Mouse (Mus musculus) myocyte (in vitro differentiated cells): ENCODE data around the gene Muc5b. TPM values are rescaled to one million over a fixed set of nuclear protein-coding genes. Genes with fewer than 3 reads are reported as not detected.

Experiments
- H3K27me3 ChIP-seq: one replicate; pipeline ENCODE4 v1.6.1; 2011; ENCODE audit not compliant: control insufficient read depth, insufficient read depth, insufficient read length
- H3K36me3 ChIP-seq: one replicate; pipeline ENCODE4 v1.6.1; 2011; ENCODE audit not compliant: control insufficient read depth, insufficient read depth
- H3K4me2 ChIP-seq: one replicate; pipeline ENCODE4 v1.6.1; 2011; ENCODE audit warnings: low read depth, control low read depth
- H3K4me3 ChIP-seq: one replicate; pipeline ENCODE4 v1.5.1; 2011; ENCODE audit warnings: mild to moderate bottlenecking, control low read depth, moderate library complexity
- H3K79me2 ChIP-seq: one replicate; pipeline ENCODE4 v1.6.1; 2011; ENCODE audit not compliant: control insufficient read depth, insufficient read depth
- H3ac ChIP-seq: one replicate; pipeline ENCODE4 v1.6.1; 2011; ENCODE audit not compliant: control insufficient read depth, insufficient read length
- CEBPB ChIP-seq: IDR thresholded peaks from 2 replicates; pipeline ENCODE4 v1.6.1; 2011; ENCODE audit warnings: mild to moderate bottlenecking, moderate library complexity; ENCODE audit not compliant: poor library complexity, insufficient read depth, severe bottlenecking
- E2F4 ChIP-seq: IDR thresholded peaks from one replicate; pipeline ENCODE4 v1.6.1; 2011; ENCODE audit warnings: mild to moderate bottlenecking, control low read depth, moderate library complexity; ENCODE audit not compliant: insufficient read depth
- MAX ChIP-seq: IDR thresholded peaks from one replicate; pipeline ENCODE4 v1.6.1; 2011; ENCODE audit warnings: low read depth, mild to moderate bottlenecking, control low read depth
- MYOD1 ChIP-seq, 3 experiments: IDR thresholded peaks; one replicate each; pipeline ENCODE4 v1.6.1; 2011; ENCODE audit warnings: control low read depth in 2 of 3, low read depth in 2 of 3, mild to moderate bottlenecking in 2 of 3, moderate library complexity in 1 of 3; ENCODE audit not compliant: insufficient read length in 2 of 3, control insufficient read depth in 1 of 3
- MYOG ChIP-seq, 3 experiments: IDR thresholded peaks; one replicate each; pipeline ENCODE4 v1.6.1; 2011; ENCODE audit warnings: control low read depth in 2 of 3, low read depth in 2 of 3, mild to moderate bottlenecking in 2 of 3; ENCODE audit not compliant: insufficient read length in 2 of 3, control insufficient read depth in 1 of 3, insufficient read depth in 1 of 3
- POLR2A ChIP-seq: IDR thresholded peaks from one replicate; pipeline ENCODE4 v1.6.1; 2011; ENCODE audit warnings: low read depth, mild to moderate bottlenecking, control low read depth, moderate library complexity; ENCODE audit not compliant: insufficient read length
- POLR2AphosphoS2 ChIP-seq: IDR thresholded peaks from one replicate; pipeline ENCODE4 v1.6.1; 2011; ENCODE audit warnings: low read depth, control low read depth; ENCODE audit not compliant: insufficient read length
- REST ChIP-seq: IDR thresholded peaks from one replicate; pipeline ENCODE4 v1.6.1; 2011; ENCODE audit warnings: mild to moderate bottlenecking, control low read depth, moderate library complexity; ENCODE audit not compliant: insufficient read depth, insufficient read length
- SRF ChIP-seq: IDR thresholded peaks from one replicate; pipeline ENCODE4 v1.6.1; 2011; ENCODE audit warnings: low read depth; ENCODE audit not compliant: control insufficient read depth, insufficient read length
- TCF12 ChIP-seq: IDR thresholded peaks from one replicate; pipeline ENCODE4 v1.6.1; 2011; ENCODE audit warnings: mild to moderate bottlenecking, control low read depth; ENCODE audit not compliant: poor library complexity, insufficient read depth, severe bottlenecking
- TCF3 ChIP-seq: IDR thresholded peaks from one replicate; pipeline ENCODE4 v1.6.1; 2011; ENCODE audit warnings: low read depth, control low read depth; ENCODE audit not compliant: insufficient read length
- USF1 ChIP-seq: IDR thresholded peaks from one replicate; pipeline ENCODE4 v1.6.1; 2011; ENCODE audit warnings: low read depth, mild to moderate bottlenecking, control low read depth, moderate library complexity
- polyA plus RNA-seq: library from polyadenylated mRNA; unstranded; fragments of >200 nt; fragmentation: generic; extraction: Trizol; gene quantifications from one replicate; pipeline ENCODE4 v1.2.1, GENCODE M21; 2012; ENCODE audit warnings: missing spikeins

Muc5b gene
- polyA plus RNA-seq, 1 experiment, result 0.01 TPM

DNA sequence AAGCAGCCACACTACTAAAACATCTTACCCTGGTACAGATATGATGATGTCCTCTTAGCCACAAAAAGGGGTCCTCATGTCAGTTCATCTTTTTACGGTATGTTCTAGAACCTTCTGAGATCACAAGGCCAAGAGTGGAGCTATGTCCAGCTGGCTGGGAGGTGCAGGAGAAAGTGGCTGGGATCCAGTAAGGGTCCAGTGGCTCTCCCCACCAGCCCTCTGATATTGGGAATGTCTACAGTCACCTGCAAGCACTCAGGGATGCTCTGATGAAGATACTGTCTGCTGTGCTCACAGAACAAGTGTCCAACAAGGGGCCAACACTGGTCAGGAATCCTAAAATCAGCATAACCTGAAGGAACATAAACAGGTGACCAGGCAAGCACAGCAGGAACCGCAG, 79.5 kb downstream of the Muc5b start, which contains the start of gene Tollip:
Gene Tollip, minus strand, starts transcription at position 101 of the 400 bp plus-strand sequence.
- Histone ChIP-seq H3ac (no peak within 1 kb of the TSS), H3K36me3 (no peaks in the 10 kb centered on the region), H3K79me2 (no peaks in the 10 kb centered on the region), H3K4me3 (no peak within 1 kb of the TSS), H3K4me2 (no peak within 1 kb of the TSS), H3K27me3 (peaks cover 24% of the 10 kb centered on the region)
- no peak for TF ChIP-seq REST
- no peak for TF ChIP-seq MAX
- TF ChIP-seq MYOD1 (IDR thresholded peaks at IDR 0.05; ENCODE audit: control insufficient read depth in 1 of 3, insufficient read length in 2 of 3, low read depth in 2 of 3), result no peak
- TF ChIP-seq MYOG (IDR thresholded peaks at IDR 0.05; ENCODE audit: control insufficient read depth in 1 of 3, insufficient read depth in 1 of 3, insufficient read length in 2 of 3, low read depth in 2 of 3), result no peak
- TF ChIP-seq POLR2A, result no peak
- TF ChIP-seq SRF, result no peak
- no peak for TF ChIP-seq TCF3
- no peak for TF ChIP-seq E2F4
- no peak for TF ChIP-seq TCF12
- no peak for TF ChIP-seq CEBPB
- no peak for TF ChIP-seq USF1
- no peak for TF ChIP-seq POLR2AphosphoS2

Other genes with a start within 250 kb of the Muc5b start
- gene Muc6, start 183.8 kb upstream of the Muc5b start, polyA plus RNA-seq, result 0.20 TPM
- gene Muc2, start 148.7 kb upstream of the Muc5b start, polyA plus RNA-seq, result not detected
- gene Muc5ac, start 50.1 kb upstream of the Muc5b start, polyA plus RNA-seq, result not detected
- 47.1 TPM for gene Tollip, start 79.4 kb downstream of the Muc5b start, polyA plus RNA-seq
- gene Brsk2, start 110.7 kb downstream of the Muc5b start, polyA plus RNA-seq, result 0.05 TPM
- 39.2 TPM for gene Mob2, start 222.0 kb downstream of the Muc5b start, polyA plus RNA-seq